Mouse (Mus musculus) bone marrow macrophage, adult 2 months (primary cell): ENCODE results near the gene Cldn13.

Experiments
- CTCF ChIP-seq: IDR thresholded peaks from 2 replicates; pipeline ENCODE4 v1.5.1; 2012; ENCODE audit warnings: low read depth, mild to moderate bottlenecking, low read length, moderate library complexity
- POLR2A ChIP-seq: IDR thresholded peaks from 2 replicates; pipeline ENCODE4 v1.6.1; 2012; ENCODE audit warnings: mild to moderate bottlenecking, low read depth, low read length, borderline replicate concordance

DNA sequence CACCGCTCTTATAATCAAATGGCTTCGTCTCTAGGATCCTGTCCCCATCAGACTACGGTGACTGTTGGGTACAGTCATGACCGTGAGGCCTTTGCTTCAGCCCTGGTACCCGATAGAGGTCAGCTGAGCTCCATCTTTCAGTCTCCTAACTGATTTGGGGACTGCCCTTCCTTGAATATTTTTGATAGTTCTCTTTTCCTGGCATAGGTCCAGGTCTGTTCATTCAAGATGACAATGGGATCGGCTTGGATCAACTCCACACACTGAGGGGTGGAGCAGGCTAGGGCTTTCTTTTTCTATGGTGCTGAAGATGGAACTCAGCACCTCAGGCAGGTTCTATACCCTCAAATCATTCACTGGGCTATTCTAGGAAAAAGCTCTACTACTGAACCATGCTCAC is 20.7 kb upstream of the Cldn13 start:
- TF ChIP-seq CTCF: no peak
- no peak for TF ChIP-seq POLR2A
